Mouse (Mus musculus): ENCODE results near the gene Tm4sf1.

The Tm4sf1 gene

DNA sequence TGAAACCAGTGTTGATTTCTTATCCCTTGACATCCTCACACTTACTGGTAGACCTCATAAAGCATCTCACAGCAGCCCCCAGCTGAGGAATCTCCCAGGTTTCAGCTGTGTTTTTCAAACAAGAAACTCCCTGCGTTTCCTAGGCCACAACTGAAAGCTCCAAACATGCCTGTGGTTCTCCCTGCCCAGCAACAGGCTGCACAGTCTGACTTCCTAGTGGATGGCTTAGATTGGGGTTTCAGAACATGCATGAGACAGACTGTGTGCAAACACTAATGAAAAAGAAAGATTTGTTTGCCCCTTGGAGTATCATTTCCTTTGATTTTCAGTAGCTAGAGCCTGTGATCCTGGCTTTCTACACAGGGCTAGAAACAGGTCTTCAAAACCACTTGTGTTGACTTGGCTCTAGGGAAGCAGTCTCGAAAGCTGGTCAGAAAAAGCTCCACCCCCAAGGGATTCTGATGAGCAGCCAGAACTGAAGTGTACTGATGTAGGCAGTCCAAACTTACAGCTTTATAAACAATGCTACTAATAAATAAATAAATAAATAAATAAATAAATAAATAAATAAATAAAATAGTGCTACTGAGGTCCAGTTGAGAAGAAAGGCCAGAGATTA, at the start of gene Tm4sf1:
TSS of gene Tm4sf1 (minus strand) at position 68 of the 619 bp plus-strand sequence.
- in situ Hi-C loops (cut with MboI, MseI) = no loop called here

DNA sequence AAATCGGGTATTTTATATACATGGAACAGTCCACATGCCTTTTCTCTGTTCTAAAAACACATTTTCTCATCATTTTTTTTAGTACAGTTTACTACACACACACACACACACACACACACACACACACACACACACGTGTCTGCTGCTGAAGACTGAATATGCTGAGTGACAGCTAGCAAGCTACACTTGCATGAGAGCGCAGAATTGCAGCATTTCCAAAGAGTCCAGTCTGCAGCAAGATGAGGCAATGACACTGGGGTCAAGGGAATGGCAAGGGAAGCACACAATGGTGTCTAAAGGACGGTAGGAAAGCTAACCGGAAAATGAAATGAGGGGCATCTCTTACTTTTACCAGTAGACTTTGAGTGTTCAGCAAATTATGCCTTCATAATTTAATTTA, 43.0 kb upstream of the Tm4sf1 start:
- in situ Hi-C loops (cut with MboI, MseI) = no loop called here

DNA sequence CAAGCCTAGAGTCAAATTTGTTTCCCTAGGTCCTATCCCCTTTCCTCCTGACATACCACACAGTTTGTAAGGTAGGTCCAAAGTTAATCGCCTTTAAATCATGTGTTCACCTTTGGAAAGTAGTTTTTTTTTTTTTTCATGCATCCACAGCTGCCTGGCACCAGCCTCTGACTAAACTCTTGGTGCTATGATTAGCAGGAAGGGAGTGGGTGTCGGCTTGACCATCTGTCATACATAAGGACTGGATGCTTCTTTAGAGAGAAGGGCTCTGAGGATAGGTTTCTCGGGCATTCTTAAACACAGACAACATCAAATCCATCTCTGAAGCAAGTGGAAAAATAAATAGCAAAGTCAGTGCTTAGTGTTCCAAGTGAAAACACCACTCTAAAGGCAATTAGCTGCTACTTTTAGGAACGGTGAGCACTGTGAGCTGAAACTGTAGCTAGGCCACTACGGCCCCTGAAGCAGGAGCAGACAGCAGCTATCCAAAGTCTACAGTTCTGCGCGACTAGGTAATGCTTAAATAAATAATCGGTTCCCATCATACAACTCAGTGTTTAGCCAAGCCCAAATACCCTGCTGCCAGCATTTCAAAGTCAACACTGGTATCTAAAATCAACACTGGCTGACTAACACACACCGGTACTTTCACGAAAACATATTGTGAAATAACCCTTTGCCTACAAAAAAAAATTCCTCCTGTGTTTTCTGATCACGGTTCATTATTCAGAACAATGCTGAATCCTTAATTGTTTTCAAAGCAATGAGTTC, 42.2 kb upstream of the Tm4sf1 start:
- in situ Hi-C loops (cut with MboI, MseI) = no loop called here

DNA sequence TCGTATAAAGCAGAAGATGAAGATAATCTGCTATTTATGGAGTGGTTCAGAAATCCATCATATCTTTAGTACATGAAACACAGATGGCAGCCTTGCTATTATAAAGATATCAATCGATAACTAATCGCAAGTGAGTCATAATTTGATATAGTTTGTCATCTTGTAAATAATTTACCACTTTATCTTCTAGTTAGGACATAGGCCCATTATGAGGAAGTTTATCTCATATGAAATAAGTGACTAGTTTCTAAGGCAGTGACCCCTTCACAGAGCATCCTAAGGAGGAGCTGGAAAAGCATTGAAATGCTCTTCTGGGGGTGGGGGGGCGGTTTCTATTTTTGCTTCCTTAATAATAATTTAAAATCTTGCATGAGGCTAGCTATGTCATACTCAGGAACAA, 41.2 kb upstream of the Tm4sf1 start:
- in situ Hi-C loops (cut with MboI, MseI) = no loop called here

GRCm38 (mm10) chr3:57341321-57341720, 39.5 kb upstream of the Tm4sf1 start:
- in situ Hi-C loops (cut with MboI, MseI) = no loop called here

DNA sequence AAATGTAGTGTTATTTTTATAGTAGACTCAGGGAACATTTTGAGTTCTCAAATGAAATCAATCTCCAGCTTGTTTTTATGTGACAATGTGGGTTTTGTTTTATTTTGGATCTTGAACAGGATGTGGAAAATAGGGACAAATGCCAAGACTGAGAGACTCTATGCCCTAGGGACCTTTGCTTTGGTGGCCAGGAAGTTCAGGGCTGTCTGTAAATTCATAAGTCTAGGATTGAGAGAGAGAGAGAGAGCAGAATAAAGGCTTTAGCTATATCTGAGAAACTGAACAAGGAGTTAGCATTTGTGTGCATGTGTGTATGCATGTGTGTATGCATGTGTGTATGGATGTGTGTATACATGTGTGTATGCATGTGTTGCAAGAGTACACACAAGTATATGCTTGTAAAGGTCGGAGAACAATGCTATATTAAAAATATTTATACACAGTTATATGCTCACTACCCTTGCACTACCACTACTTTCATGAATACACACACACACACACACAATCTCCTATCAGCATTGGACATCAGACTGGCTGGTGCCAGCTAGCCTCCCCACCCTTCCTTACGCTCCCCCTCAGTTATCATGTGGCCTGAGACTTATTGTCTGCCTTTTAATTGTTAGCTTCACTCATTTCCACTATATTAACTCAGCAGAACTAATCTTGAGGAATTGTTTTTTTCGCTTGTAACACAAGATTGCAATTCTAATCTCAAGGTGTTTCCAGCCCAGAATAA, 33.5 kb upstream of the Tm4sf1 start:
- in situ Hi-C loops (cut with MboI, MseI) = no loop called here

GRCm38 (mm10) chr3:57327941-57328340, 26.2 kb upstream of the Tm4sf1 start:
- in situ Hi-C loops (cut with MboI, MseI) = no loop called here

GRCm38 (mm10) chr3:57307076-57307475, 5.3 kb upstream of the Tm4sf1 start:
- in situ Hi-C loops (cut with MboI, MseI) = no loop called here

DNA sequence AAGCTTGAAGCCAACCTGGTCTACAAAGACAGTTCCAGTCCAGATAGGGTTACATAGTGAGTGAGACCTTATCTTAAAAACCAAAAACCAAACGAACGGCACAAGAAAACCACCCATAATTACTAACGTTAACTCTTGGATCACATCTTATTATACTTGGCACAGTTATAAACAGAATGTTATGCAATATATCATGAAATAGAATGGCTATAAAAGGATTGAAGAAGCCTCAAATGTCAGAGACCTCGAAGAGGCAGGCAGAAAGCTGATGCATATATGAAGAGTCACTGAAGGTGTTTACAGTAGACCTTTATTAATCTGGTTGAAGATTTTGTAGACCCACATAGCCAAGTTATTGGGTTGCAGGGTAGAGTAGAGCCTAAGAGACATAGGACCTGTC, 3.8 kb upstream of the Tm4sf1 start:
- in situ Hi-C loops (cut with MboI, MseI) = no loop called here

DNA sequence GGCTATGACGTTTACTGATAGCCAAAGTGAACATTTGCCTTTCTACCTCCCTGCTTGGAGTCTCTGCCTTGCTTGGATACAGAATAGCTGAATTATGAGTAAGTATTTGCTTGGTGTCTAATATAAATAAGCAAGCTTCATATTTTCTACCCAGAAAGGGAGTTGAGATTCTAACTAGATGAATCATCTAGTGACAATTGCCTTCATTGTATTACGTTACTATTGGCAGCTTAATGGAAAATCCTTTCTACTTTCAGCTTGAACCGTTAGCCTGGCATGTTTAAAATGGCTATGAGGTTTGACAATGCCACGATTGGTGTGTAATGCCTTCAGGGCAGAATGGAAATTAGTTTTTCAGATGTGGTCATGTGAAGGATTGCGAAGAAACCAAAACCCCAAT, 2.7 kb upstream of the Tm4sf1 start:
- in situ Hi-C loops (cut with MboI, MseI) = no loop called here

DNA sequence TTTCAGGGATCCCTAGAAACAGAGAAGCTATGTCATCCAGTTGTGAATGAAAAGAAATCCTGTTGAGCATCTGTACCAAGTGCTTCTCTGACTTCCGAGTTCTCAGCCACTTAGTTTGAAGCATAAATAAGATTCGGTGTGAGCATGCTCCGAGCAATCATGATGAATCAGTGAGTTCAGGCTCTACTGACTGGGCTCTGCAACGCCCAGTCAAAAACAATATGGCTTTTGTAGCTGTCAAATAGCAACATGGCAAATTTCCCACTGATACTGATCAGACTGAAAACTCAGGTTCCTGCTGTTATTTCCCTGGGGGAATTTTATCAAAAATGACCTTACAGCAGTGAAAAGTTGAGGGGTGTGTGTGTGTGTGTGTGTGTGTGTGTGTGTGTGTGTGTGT, 2.3 kb upstream of the Tm4sf1 start:
- in situ Hi-C loops (cut with MboI, MseI) = no loop called here

- in situ Hi-C loops (cut with MboI, MseI) = no loop called here
These were observed 1.7 kb upstream of the Tm4sf1 start for GRCm38 (mm10) chr3:57303486-57303885.

DNA sequence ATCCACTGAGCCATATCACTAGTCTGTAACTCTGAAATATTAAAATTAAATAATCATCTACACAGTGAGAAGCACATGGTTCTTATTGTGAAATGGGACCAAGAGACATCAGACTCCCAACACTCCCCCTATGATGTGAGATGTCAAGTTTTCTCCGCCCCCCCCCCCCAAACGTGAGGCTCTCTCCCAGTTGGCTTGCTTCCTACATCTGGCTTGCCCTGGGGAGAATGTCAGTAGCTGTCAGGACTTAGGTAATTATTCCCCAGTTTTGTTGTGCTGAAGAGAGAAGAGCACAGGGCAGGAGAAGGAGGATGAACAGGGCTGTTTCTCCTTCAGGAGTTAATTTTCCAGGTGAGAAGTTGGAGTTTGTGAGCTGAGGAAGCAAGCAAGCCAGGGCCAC, 1.1 kb upstream of the Tm4sf1 start:
- in situ Hi-C loops (cut with MboI, MseI) = no loop called here

DNA sequence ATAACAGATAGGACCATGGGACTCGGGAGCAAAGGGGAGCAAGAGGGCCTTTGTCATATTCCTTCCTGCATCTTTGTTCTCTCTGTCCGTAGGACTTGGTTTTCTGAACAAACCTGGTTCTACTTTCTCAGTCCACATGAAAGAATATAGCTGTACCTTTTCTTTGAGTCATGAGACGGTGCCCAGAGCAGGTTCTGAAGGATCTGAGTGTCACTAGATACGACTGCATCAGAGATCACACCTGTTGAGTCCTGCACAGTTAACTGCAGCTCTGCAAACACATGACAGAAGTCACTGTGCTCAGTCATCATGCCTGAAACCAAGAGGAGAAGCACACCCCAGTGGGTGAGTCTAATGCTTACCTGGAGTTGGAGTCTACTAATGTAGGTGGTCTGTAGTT, 422 bp downstream of the Tm4sf1 start:
- in situ Hi-C loops (cut with MboI, MseI) = no loop called here

- in situ Hi-C loops (cut with MboI, MseI) = no loop called here
These were observed 3.8 kb downstream of the Tm4sf1 start for GRCm38 (mm10) chr3:57297991-57298390.

GRCm38 (mm10) chr3:57296574-57296973, 5.2 kb downstream of the Tm4sf1 start:
- in situ Hi-C loops (cut with MboI, MseI) = no loop called here

DNA sequence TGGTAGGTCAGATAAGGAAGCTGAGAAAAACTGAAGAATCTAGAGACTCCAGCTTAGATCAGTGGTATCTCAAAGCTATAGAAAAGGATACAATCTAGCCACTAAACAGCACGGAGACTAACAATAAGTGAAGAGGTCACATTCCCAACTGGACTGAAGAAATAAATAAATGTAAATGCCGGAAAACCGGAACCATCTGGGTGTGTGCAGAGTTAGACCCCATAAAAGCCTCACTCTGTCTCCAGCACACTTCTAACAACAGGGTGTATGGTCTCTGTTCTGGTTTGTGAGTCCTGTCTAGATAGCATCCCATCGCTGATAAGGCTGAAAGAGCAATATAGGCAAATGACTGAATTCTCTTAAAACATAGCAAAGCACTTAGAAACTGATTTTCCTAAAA, 6.2 kb downstream of the Tm4sf1 start:
- in situ Hi-C loops (cut with MboI, MseI) = no loop called here

DNA sequence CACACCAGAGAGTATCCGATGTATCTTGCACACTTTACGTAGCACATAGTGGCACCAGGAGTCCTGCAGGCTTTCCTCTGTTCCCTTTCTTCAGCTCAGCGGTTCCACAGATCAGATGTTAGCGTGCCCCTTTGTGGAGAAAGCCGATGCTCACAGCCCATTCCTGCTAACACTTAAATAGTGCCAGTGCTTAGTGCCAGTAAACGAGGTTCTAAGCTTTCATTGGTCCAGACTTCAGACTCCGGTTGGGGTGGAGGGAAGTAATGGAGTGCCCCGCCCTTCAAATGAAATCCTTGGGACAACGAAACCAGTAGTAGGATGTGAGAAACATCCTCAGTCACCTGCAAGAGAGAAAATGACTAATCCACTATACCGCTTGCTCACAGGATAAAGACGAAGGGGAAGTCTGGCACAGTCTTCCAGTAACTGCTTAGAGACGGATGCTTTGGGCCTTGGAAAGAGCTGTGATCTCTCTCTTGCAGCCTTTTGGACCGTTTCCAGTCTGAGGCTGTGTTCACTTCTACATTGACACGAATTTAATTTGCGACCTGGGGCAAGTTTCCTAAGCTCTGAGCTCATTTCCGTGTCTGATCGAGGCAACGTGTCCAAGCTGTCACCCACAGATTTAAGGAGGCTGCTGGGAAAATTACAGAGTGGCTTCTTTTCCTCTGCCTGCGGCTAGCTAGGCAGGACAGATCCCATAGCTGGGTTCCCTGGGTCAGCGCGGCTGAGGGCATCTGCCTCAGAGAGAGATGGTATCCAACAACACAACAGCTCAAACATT, 6.9 kb downstream of the Tm4sf1 start:
- in situ Hi-C loops (cut with MboI, MseI) = no loop called here

GRCm38 (mm10) chr3:57293925-57294324, 7.9 kb downstream of the Tm4sf1 start:
- in situ Hi-C loops (cut with MboI, MseI) = no loop called here

- in situ Hi-C loops (cut with MboI, MseI) = no loop called here
These were observed 9.0 kb downstream of the Tm4sf1 start for GRCm38 (mm10) chr3:57292826-57293225.

DNA sequence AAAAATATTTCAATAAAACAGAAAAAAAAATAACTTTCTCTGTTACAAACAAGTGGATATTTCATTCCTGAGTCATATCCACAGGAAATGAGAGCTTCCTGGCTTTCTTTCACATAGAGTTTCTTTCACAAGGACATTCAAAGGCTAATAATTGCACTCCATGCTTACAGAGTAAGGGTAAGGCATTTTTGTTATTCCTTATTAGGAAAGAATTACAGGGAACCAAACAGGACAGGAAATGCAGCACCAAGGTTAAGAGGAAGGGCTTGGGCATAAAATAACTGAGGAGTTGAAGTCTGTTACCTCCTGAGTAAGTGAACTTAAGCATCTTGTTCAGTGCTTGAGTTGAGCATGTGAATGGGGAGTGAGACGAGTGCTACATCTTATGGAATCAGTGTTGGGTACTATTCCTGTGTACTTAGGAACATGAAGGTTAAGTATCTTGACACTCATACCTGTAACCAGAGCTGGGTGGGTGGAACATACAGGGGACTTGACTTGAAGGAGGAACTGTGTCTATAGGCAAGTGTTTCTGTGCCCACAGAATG, 12.8 kb downstream of the Tm4sf1 start:
- in situ Hi-C loops (cut with MboI, MseI) = no loop called here
